Mouse (Mus musculus): ENCODE measurements around the gene Mark3. TPM values are rescaled to one million over a fixed set of nuclear protein-coding genes. Genes with fewer than 3 reads are reported as not detected.
A peak's percentile ranks its signal among the peaks of the same experiment; 100 is the strongest.

Gene Mark3
- total RNA-seq, 1 experiment: 90.9 TPM

GRCm38 (mm10) chr12:111533096-111533794 lies 41.1 kb upstream of the Mark3 start:
- Histone ChIP-seq H3K4me3 (ENCODE audit: insufficient read depth in 1 of 2, low read depth in 1 of 2, low read length in 2 of 2, poor library complexity in 1 of 2, severe bottlenecking in 1 of 2) (no peak overlapping the region), H3K4me1 (ENCODE audit: control insufficient read depth in 2 of 2, insufficient read depth in 2 of 2, low read length in 2 of 2, poor library complexity in 1 of 2) (peaks cover 3 to 8% of the 10 kb centered on the region in 2 experiments; a peak in 2 of 4 replicates), H3K9me3 (ENCODE audit: control insufficient read depth, insufficient read depth, low read depth, low read length) (no peaks in the 10 kb centered on the region), H3K9ac (ENCODE audit: insufficient read depth, low read depth, low read length, poor library complexity, severe bottlenecking) (no peak overlapping the region), H3K27ac (ENCODE audit: insufficient read depth, low read depth, low read length, poor library complexity, severe bottlenecking) (no peak overlapping the region), H3K36me3 (ENCODE audit: control insufficient read depth, insufficient read depth, low read length, poor library complexity, severe bottlenecking) (no peaks in the 10 kb centered on the region)
- TF ChIP-seq CHD2 (IDR thresholded peaks at IDR 0.05; ENCODE audit: low read depth, low read length) (no peak), ZNF384 (IDR thresholded peaks at IDR 0.05; ENCODE audit: low read depth, low read length) (no peak), HCFC1 (IDR thresholded peaks at IDR 0.05; ENCODE audit: borderline replicate concordance, insufficient read depth, low read length) (no peak), ZC3H11A (IDR thresholded peaks at IDR 0.05; ENCODE audit: borderline replicate concordance, low read depth, low read length) (no peak), MAFK (IDR thresholded peaks at IDR 0.05; ENCODE audit: insufficient read depth, low read depth, low read length) (no peak)
- DNase-seq (ENCODE audit: low read depth, low spot score): no peak
- in situ Hi-C loops (cut with MboI; ENCODE audit: low sequenced_read_pairs in 2 of 2, unreplicated experiment in 2 of 2): loop anchor here in 1 of 2 experiments (25.0 kb wide), 1 partner anchor 846 kb away; the partner anchor contains the start of gene 1700001K19Rik

- Histone ChIP-seq H3K9me3 (ENCODE audit: control insufficient read depth, insufficient read depth, low read depth, low read length) (no peaks in the 10 kb centered on the region), H3K4me1 (ENCODE audit: control insufficient read depth in 2 of 2, insufficient read depth in 2 of 2, low read length in 2 of 2, poor library complexity in 1 of 2) (peaks cover 3 to 8% of the 10 kb centered on the region in 2 experiments; a peak in 2 of 4 replicates), H3K27ac (ENCODE audit: insufficient read depth, low read depth, low read length, poor library complexity, severe bottlenecking) (no peak overlapping the region), H3K36me3 (ENCODE audit: control insufficient read depth, insufficient read depth, low read length, poor library complexity, severe bottlenecking) (peaks cover 16% of the 10 kb centered on the region), H3K4me3 (ENCODE audit: insufficient read depth in 1 of 2, low read depth in 1 of 2, low read length in 2 of 2, poor library complexity in 1 of 2, severe bottlenecking in 1 of 2) (no peak overlapping the region), H3K9ac (ENCODE audit: insufficient read depth, low read depth, low read length, poor library complexity, severe bottlenecking) (no peak overlapping the region; the same call in 1 of the 2 replicates)
- TF ChIP-seq HCFC1 (IDR thresholded peaks at IDR 0.05; ENCODE audit: borderline replicate concordance, insufficient read depth, low read length) (no peak), ZNF384 (IDR thresholded peaks at IDR 0.05; ENCODE audit: low read depth, low read length) (no peak), CHD2 (IDR thresholded peaks at IDR 0.05; ENCODE audit: low read depth, low read length) (no peak), MAFK (IDR thresholded peaks at IDR 0.05; ENCODE audit: insufficient read depth, low read depth, low read length) (no peak), ZC3H11A (IDR thresholded peaks at IDR 0.05; ENCODE audit: borderline replicate concordance, low read depth, low read length) (no peak)
- in situ Hi-C loops (cut with MboI; ENCODE audit: low sequenced_read_pairs in 2 of 2, unreplicated experiment in 2 of 2): loop anchor here in 1 of 2 experiments (25.0 kb wide), 1 partner anchor 848 kb away; the partner anchor contains the start of gene 1700001K19Rik
- DNase-seq (ENCODE audit: low read depth, low spot score): no peak
These were observed 39.0 kb upstream of the Mark3 start for GRCm38 (mm10) chr12:111535281-111535680.

- H3K9ac ChIP-seq (ENCODE audit: insufficient read depth, low read depth, low read length, poor library complexity, severe bottlenecking): no peak overlapping the region
- DNase-seq (ENCODE audit: low read depth, low spot score): no peak
- H3K9me3 ChIP-seq (ENCODE audit: control insufficient read depth, insufficient read depth, low read depth, low read length): no peaks in the 10 kb centered on the region
- H3K27ac ChIP-seq (ENCODE audit: insufficient read depth, low read depth, low read length, poor library complexity, severe bottlenecking): no peak overlapping the region
- peaks cover 20% of the 10 kb centered on the region for H3K36me3 ChIP-seq (ENCODE audit: control insufficient read depth, insufficient read depth, low read length, poor library complexity, severe bottlenecking)
- H3K4me3 ChIP-seq (ENCODE audit: insufficient read depth in 1 of 2, low read depth in 1 of 2, low read length in 2 of 2, poor library complexity in 1 of 2, severe bottlenecking in 1 of 2): no peak overlapping the region
- peaks cover 3 to 8% of the 10 kb centered on the region in 2 experiments; a peak in 2 of 4 replicates for H3K4me1 ChIP-seq (ENCODE audit: control insufficient read depth in 2 of 2, insufficient read depth in 2 of 2, low read length in 2 of 2, poor library complexity in 1 of 2)
- in situ Hi-C loops (cut with MboI; ENCODE audit: low sequenced_read_pairs in 2 of 2, unreplicated experiment in 2 of 2): loop anchor here in 1 of 2 experiments (25.0 kb wide), 1 partner anchor 848 kb away; the partner anchor contains the start of gene 1700001K19Rik
- TF ChIP-seq HCFC1 (IDR thresholded peaks at IDR 0.05; ENCODE audit: borderline replicate concordance, insufficient read depth, low read length) (no peak), CHD2 (IDR thresholded peaks at IDR 0.05; ENCODE audit: low read depth, low read length) (no peak), ZC3H11A (IDR thresholded peaks at IDR 0.05; ENCODE audit: borderline replicate concordance, low read depth, low read length) (no peak), MAFK (IDR thresholded peaks at IDR 0.05; ENCODE audit: insufficient read depth, low read depth, low read length) (no peak), ZNF384 (IDR thresholded peaks at IDR 0.05; ENCODE audit: low read depth, low read length) (no peak)
These were observed 38.6 kb upstream of the Mark3 start for GRCm38 (mm10) chr12:111535762-111536161.

- H3K4me1 ChIP-seq (ENCODE audit: control insufficient read depth in 2 of 2, insufficient read depth in 2 of 2, low read length in 2 of 2, poor library complexity in 1 of 2): peaks cover 3 to 8% of the 10 kb centered on the region in 2 experiments; a peak in 2 of 4 replicates
- peaks cover 25% of the 10 kb centered on the region for H3K36me3 ChIP-seq (ENCODE audit: control insufficient read depth, insufficient read depth, low read length, poor library complexity, severe bottlenecking)
- H3K9me3 ChIP-seq (ENCODE audit: control insufficient read depth, insufficient read depth, low read depth, low read length): no peaks in the 10 kb centered on the region
- TF ChIP-seq ZC3H11A (IDR thresholded peaks at IDR 0.05; ENCODE audit: borderline replicate concordance, low read depth, low read length): no peak
- TF ChIP-seq HCFC1 (IDR thresholded peaks at IDR 0.05; ENCODE audit: borderline replicate concordance, insufficient read depth, low read length): no peak
- TF ChIP-seq MAFK (IDR thresholded peaks at IDR 0.05; ENCODE audit: insufficient read depth, low read depth, low read length): no peak
- TF ChIP-seq ZNF384 (IDR thresholded peaks at IDR 0.05; ENCODE audit: low read depth, low read length): no peak
- no peak for TF ChIP-seq CHD2 (IDR thresholded peaks at IDR 0.05; ENCODE audit: low read depth, low read length)
- peak overlapping the region; percentile 80 to 100 for H3K4me3 ChIP-seq (ENCODE audit: insufficient read depth in 1 of 2, low read depth in 1 of 2, low read length in 2 of 2, poor library complexity in 1 of 2, severe bottlenecking in 1 of 2)
- DNase-seq (ENCODE audit: low read depth, low spot score): no peak
- H3K27ac ChIP-seq (ENCODE audit: insufficient read depth, low read depth, low read length, poor library complexity, severe bottlenecking): no peak overlapping the region
- in situ Hi-C loops (cut with MboI; ENCODE audit: low sequenced_read_pairs in 2 of 2, unreplicated experiment in 2 of 2): loop anchor here in 1 of 2 experiments (25.0 kb wide), 1 partner anchor 849 kb away; the partner anchor contains the start of gene 1700001K19Rik
- H3K9ac ChIP-seq (ENCODE audit: insufficient read depth, low read depth, low read length, poor library complexity, severe bottlenecking): peak overlapping the region; percentile 100
These were observed 37.6 kb upstream of the Mark3 start for GRCm38 (mm10) chr12:111536746-111537145.
